Mouse (Mus musculus) liver, adult 2 months (tissue): ENCODE results near the gene Wasl. TPM values are rescaled to one million over a fixed set of nuclear protein-coding genes. Genes with fewer than 3 reads are reported as not detected.

Experiments used
- DNase-seq: peaks from one replicate; pipeline ENCODE4 v3.0.0-alpha.2; 2011; ENCODE audit warnings: low read depth, low spot score; ENCODE audit errors: extremely low read depth
- H3K27ac ChIP-seq: fragments of 200-500 bp; replicated peaks from 2 replicates; pipeline ENCODE4 v1.5.1; 2012; ENCODE audit warnings: low read depth, mild to moderate bottlenecking, control low read depth, inconsistent platforms, low read length; ENCODE audit not compliant: insufficient read depth
- H3K27me3 ChIP-seq: fragments of 200-500 bp; 2 replicates; pipeline ENCODE4 v1.6.1; 2012; ENCODE audit warnings: mild to moderate bottlenecking, moderate library complexity, low read length, inconsistent platforms; ENCODE audit not compliant: control insufficient read depth, insufficient read depth
- H3K36me3 ChIP-seq: fragments of 200-500 bp; 2 replicates; pipeline ENCODE4 v1.6.1; 2012; ENCODE audit warnings: low read length, inconsistent platforms; ENCODE audit not compliant: control insufficient read depth, insufficient read depth
- H3K4me1 ChIP-seq: fragments of 200-500 bp; 2 replicates; pipeline ENCODE4 v1.6.1; 2011; ENCODE audit warnings: low read length; ENCODE audit not compliant: control insufficient read depth, insufficient read depth
- H3K4me3 ChIP-seq: fragments of 200-500 bp; 2 replicates; pipeline ENCODE4 v1.5.1; 2011; ENCODE audit warnings: low read depth, mild to moderate bottlenecking, control low read depth, low read length, moderate library complexity; ENCODE audit not compliant: insufficient read depth
- H3K79me2 ChIP-seq: fragments of 200-500 bp; 2 replicates; pipeline ENCODE4 v1.6.1; 2012; ENCODE audit warnings: inconsistent platforms, mild to moderate bottlenecking, low read length, moderate library complexity; ENCODE audit not compliant: control insufficient read depth, insufficient read depth
- H3K9ac ChIP-seq: fragments of 200-500 bp; 2 replicates; pipeline ENCODE4 v1.6.1; 2012; ENCODE audit warnings: low read depth, mild to moderate bottlenecking, control low read depth, inconsistent platforms, low read length
- CTCF ChIP-seq: fragments of 200-500 bp; IDR thresholded peaks from 2 replicates; pipeline ENCODE4 v1.5.1; 2011; ENCODE audit warnings: low read depth, low read length, control low read depth
- POLR2A ChIP-seq: fragments of 200-500 bp; IDR thresholded peaks from 2 replicates; pipeline ENCODE4 v1.6.1; 2011; ENCODE audit warnings: low read length, control low read depth; ENCODE audit not compliant: insufficient read depth; ENCODE audit errors: extremely low read depth
- WGBS: fragments of 180-500 bp; shearing (Covaris S2); methylation state at CpG from one replicate; pipeline ENCODE4 v1.1.7; 2018; 5-methylcytosine and 5-hydroxymethylcytosine counted together
- polyA plus RNA-seq: library from polyadenylated mRNA; depleted of rRNA; stranded (reverse); fragments of >200 nt; gene quantifications from 2 replicates; pipeline ENCODE4 v1.2.3, GENCODE M21; 2012
- total RNA-seq: library from RNA; depleted of rRNA; stranded (reverse); fragments of >200 nt; gene quantifications from 2 replicates; pipeline ENCODE4 v1.2.3, GENCODE M21; 2014

Wasl gene
- total and polyA plus RNA-seq, 2 experiments = 29.4 to 36.9 TPM

- Histone ChIP-seq H3K4me1 (peaks cover 9% of the 10 kb centered on the region), H3K27ac (no peak overlapping the region), H3K27me3 (no peaks in the 10 kb centered on the region), H3K4me3 (no peak overlapping the region), H3K79me2 (no peaks in the 10 kb centered on the region), H3K36me3 (peaks cover 39% of the 10 kb centered on the region), H3K9ac (no peak overlapping the region)
- no peak for DNase-seq
- WGBS = 98% methylated on average over 4 of the region's 4 CpGs
- no peak for TF ChIP-seq CTCF
- no peak for TF ChIP-seq POLR2A
These were observed 50.9 kb downstream of the Wasl start for GRCm38 (mm10) chr6:24613918-24614317.

- H3K36me3 ChIP-seq = peaks cover 39% of the 10 kb centered on the region
- WGBS = 95% methylated on average over 6 of the region's 6 CpGs
- H3K27me3 ChIP-seq = no peaks in the 10 kb centered on the region
- H3K27ac ChIP-seq = peak overlapping the region; percentile 35
- no peaks in the 10 kb centered on the region for H3K79me2 ChIP-seq
- no peak overlapping the region for H3K4me3 ChIP-seq
- no peak for DNase-seq
- peaks cover 9% of the 10 kb centered on the region for H3K4me1 ChIP-seq
- H3K9ac ChIP-seq = no peak overlapping the region
- no peak for TF ChIP-seq POLR2A
- TF ChIP-seq CTCF = no peak
These were observed 51.5 kb downstream of the Wasl start for GRCm38 (mm10) chr6:24613346-24613745.

GRCm38 (mm10) chr6:24612074-24612755 lies 52.6 kb downstream of the Wasl start:
- TF ChIP-seq POLR2A (no peak), CTCF (no peak)
- H3K36me3 ChIP-seq = peaks cover 30% of the 10 kb centered on the region
- DNase-seq = peak; percentile 77
- 27% methylated on average over 7 of the region's 7 CpGs for WGBS
- H3K4me1 ChIP-seq = peaks cover 9% of the 10 kb centered on the region
- H3K27me3 ChIP-seq = no peaks in the 10 kb centered on the region
- H3K9ac ChIP-seq = no peak overlapping the region
- no peak overlapping the region; the same call in 1 of the 2 replicates for H3K27ac ChIP-seq
- no peaks in the 10 kb centered on the region for H3K79me2 ChIP-seq
- H3K4me3 ChIP-seq = no peak overlapping the region

GRCm38 (mm10) chr6:24610358-24610757 lies 54.5 kb downstream of the Wasl start:
- H3K79me2 ChIP-seq = no peaks in the 10 kb centered on the region
- peaks cover 21% of the 10 kb centered on the region for H3K36me3 ChIP-seq
- H3K9ac ChIP-seq = no peak overlapping the region
- no peak overlapping the region; the same call in 1 of the 2 replicates for H3K27ac ChIP-seq
- DNase-seq = peak; percentile 58
- TF ChIP-seq POLR2A (no peak), CTCF (no peak)
- H3K4me1 ChIP-seq = peaks cover 9% of the 10 kb centered on the region
- H3K27me3 ChIP-seq = no peaks in the 10 kb centered on the region
- WGBS = 53% methylated on average over 4 of the region's 4 CpGs
- no peak overlapping the region for H3K4me3 ChIP-seq

GRCm38 (mm10) chr6:24609531-24609930 lies 55.3 kb downstream of the Wasl start:
- Histone ChIP-seq H3K27me3 (no peaks in the 10 kb centered on the region), H3K4me1 (peaks cover 9% of the 10 kb centered on the region), H3K27ac (no peak overlapping the region), H3K4me3 (no peak overlapping the region), H3K79me2 (no peaks in the 10 kb centered on the region), H3K9ac (no peak overlapping the region), H3K36me3 (peaks cover 13% of the 10 kb centered on the region)
- TF ChIP-seq POLR2A (no peak), CTCF (no peak)
- 68% methylated on average over 4 of the region's 4 CpGs for WGBS
- DNase-seq = no peak

GRCm38 (mm10) chr6:24608682-24609081 lies 56.1 kb downstream of the Wasl start:
- H3K4me1 ChIP-seq = peaks cover 9% of the 10 kb centered on the region
- TF ChIP-seq POLR2A = no peak
- TF ChIP-seq CTCF = no peak
- WGBS = 97% methylated on average over 3 of the region's 3 CpGs
- no peak overlapping the region for H3K4me3 ChIP-seq
- no peak overlapping the region for H3K9ac ChIP-seq
- H3K27me3 ChIP-seq = no peaks in the 10 kb centered on the region
- no peak for DNase-seq
- no peak overlapping the region for H3K27ac ChIP-seq
- H3K36me3 ChIP-seq = peaks cover 5% of the 10 kb centered on the region
- H3K79me2 ChIP-seq = no peaks in the 10 kb centered on the region
